Comparison of ENCODE assay signal across 26 mouse cellular contexts in the genomic region with DNA sequence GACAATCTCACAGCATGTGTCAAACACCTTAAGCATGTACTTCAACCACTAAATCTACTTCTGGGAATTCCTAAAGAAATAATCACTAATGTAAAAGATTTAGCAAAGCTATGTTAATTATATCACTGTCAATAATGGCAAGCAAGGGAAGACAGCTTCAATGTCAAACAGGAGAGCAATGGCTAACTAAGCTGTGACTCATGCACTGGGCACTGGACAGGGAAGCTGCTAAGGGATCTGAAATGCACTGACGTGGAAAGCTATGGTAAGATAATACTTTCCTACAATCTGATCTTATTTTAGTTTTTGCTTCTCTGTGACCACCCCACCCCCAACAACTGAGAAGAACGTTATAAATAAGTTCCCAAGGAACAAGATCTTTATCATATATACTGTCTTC. TPM values are rescaled to one million over a fixed set of nuclear protein-coding genes. Genes with fewer than 3 reads are reported as not detected.
DNase-seq lines count a peak whose midpoint lies in the region; ATAC-seq and TF ChIP-seq lines count a peak whose summit lies in the region.
"Had no signal": no experiment of that assay in that cellular context is flagged by ENCODE, and none has a peak within 500 bp of the region (broad histone marks: within the 10 kb centered on the region; RNA-seq: fewer than 3 reads in every experiment).

No protein-coding gene starts in this region.

- no peak overlapping the region for H3K4me3 ChIP-seq in heart, adult 2 months
- H3K4me3 ChIP-seq in heart, embryonic 11.5 days (ENCODE audit: low read depth, low read length): no peak overlapping the region
- H3K4me3 ChIP-seq in forebrain, embryonic 10.5 days: no peak overlapping the region
- H3K4me3 ChIP-seq: embryonic facial prominence, embryonic 13.5 days; forebrain, embryonic 15.5 days; heart, embryonic 15.5 days; kidney, embryonic 15.5 days; liver, embryonic 13.5 days; midbrain, embryonic 12.5 days had no signal

- peak; percentile 42 for DNase-seq in adrenal gland, postnatal 14 days
- no peak for DNase-seq in adrenal gland, postnatal 25 days
- no peak for DNase-seq in heart, adult 2 months
- DNase-seq in 416B (ENCODE audit: low read depth) (peak; percentile 44), NIH3T3 (ENCODE audit: low read depth) (peak; percentile 76)
- DNase-seq in forebrain, embryonic 10.5 days (ENCODE audit: extremely low spot score, low spot score): no peak
- no peak for DNase-seq in left cerebral cortex, postnatal 36 days (ENCODE audit: low spot score in 2 of 2)
- DNase-seq: B cell, adult 2 months; cerebellum, adult 2 months; cerebellum, postnatal 36 days; embryo, embryonic 11 days; layer of hippocampus, adult 9-11 months; liver, embryonic 13.5 days; lung, adult 2 months; lung, postnatal 14 days; thymus, adult 2 months; thymus, postnatal 4 days had no signal

- peak overlapping the region; percentile 34 for H3K27ac ChIP-seq in heart, adult 2 months
- H3K27ac ChIP-seq in heart, embryonic 11.5 days (ENCODE audit: low read depth, low read length): no peak overlapping the region
- no peak overlapping the region for H3K27ac ChIP-seq in forebrain, embryonic 10.5 days
- H3K27ac ChIP-seq: embryonic facial prominence, embryonic 13.5 days; forebrain, embryonic 15.5 days; heart, embryonic 15.5 days; kidney, embryonic 15.5 days; liver, embryonic 13.5 days; midbrain, embryonic 12.5 days had no signal

- ATAC-seq in heart, embryonic 11.5 days (replicated peaks; ENCODE audit: insufficient number of reproducible peaks, low FRiP score, low TSS enrichment): no peak
- ATAC-seq: forebrain, embryonic 15.5 days; hindbrain, embryonic 16.5 days; intestine, embryonic 16.5 days had no signal

- intact Hi-C loops in heart, adult 2 months (cut with DNase I): no loop called here
- intact Hi-C loops in left cerebral cortex, postnatal 36 days (cut with DNase I): no loop called here

- peaks cover 4% of the 10 kb centered on the region for H3K4me1 ChIP-seq in heart, adult 2 months (ENCODE audit: control insufficient read depth, insufficient read depth, low read length)
- H3K4me1 ChIP-seq in heart, embryonic 11.5 days (ENCODE audit: control insufficient read depth, insufficient read depth, low read length): peaks cover 5% of the 10 kb centered on the region; the same call in 1 of the 2 replicates
- H3K4me1 ChIP-seq in forebrain, embryonic 10.5 days: no peaks in the 10 kb centered on the region
- H3K4me1 ChIP-seq: embryonic facial prominence, embryonic 13.5 days; midbrain, embryonic 12.5 days had no signal

- no peak for TF ChIP-seq POLR2A in heart, adult 2 months (IDR thresholded peaks at IDR 0.05; ENCODE audit: insufficient read depth, low read depth, low read length)

- peaks cover 1% of the 10 kb centered on the region; the same call in 1 of the 2 replicates for H3K79me2 ChIP-seq in heart, adult 2 months (replicated peaks; ENCODE audit: control insufficient read depth, insufficient read depth, low read length)

- no peak overlapping the region for H3K4me2 ChIP-seq in heart, embryonic 11.5 days
- H3K4me2 ChIP-seq: embryonic facial prominence, embryonic 13.5 days; forebrain, embryonic 15.5 days; heart, embryonic 15.5 days; kidney, embryonic 15.5 days; liver, embryonic 13.5 days; midbrain, embryonic 12.5 days had no signal

- no peaks in the 10 kb centered on the region for H3K27me3 ChIP-seq in heart, adult 2 months (ENCODE audit: control insufficient read depth, insufficient read depth, low read length)
- H3K27me3 ChIP-seq in heart, embryonic 11.5 days (ENCODE audit: control insufficient read depth, insufficient read depth, low read length): no peaks in the 10 kb centered on the region
- no peaks in the 10 kb centered on the region for H3K27me3 ChIP-seq in forebrain, embryonic 10.5 days (ENCODE audit: poor library complexity, severe bottlenecking)
- H3K27me3 ChIP-seq: CH12.LX; embryonic facial prominence, embryonic 13.5 days; forebrain, embryonic 15.5 days; heart, embryonic 15.5 days; kidney, embryonic 15.5 days; liver, embryonic 13.5 days; midbrain, embryonic 12.5 days had no signal

- no peaks in the 10 kb centered on the region for H3K9me3 ChIP-seq in heart, embryonic 11.5 days (replicated peaks; ENCODE audit: control insufficient read depth, low read length)
- no peaks in the 10 kb centered on the region for H3K9me3 ChIP-seq in forebrain, embryonic 10.5 days
- H3K9me3 ChIP-seq: embryonic facial prominence, embryonic 13.5 days; heart, embryonic 15.5 days; kidney, embryonic 15.5 days; liver, embryonic 13.5 days; midbrain, embryonic 12.5 days had no signal

- H3K36me3 ChIP-seq in heart, adult 2 months (ENCODE audit: control insufficient read depth, insufficient read depth, low read length): peaks cover 16% of the 10 kb centered on the region
- H3K36me3 ChIP-seq in heart, embryonic 11.5 days (ENCODE audit: control insufficient read depth, insufficient read depth, low read length): no peaks in the 10 kb centered on the region
- H3K36me3 ChIP-seq in forebrain, embryonic 10.5 days (replicated peaks): peaks cover 45% of the 10 kb centered on the region

- WGBS in heart, adult 2 months: 31% methylated on average over 2 of the region's 2 CpGs
- WGBS in heart, embryonic 11.5 days (ENCODE audit: insufficient replicate concordance): 54% methylated on average over 2 of the region's 2 CpGs
- 88% methylated on average over 2 of the region's 2 CpGs for WGBS in forebrain, embryonic 10.5 days

- no peak for TF ChIP-seq CTCF in heart, adult 2 months (IDR thresholded peaks at IDR 0.05)

- TF ChIP-seq EP300 in heart, adult 2 months (IDR thresholded peaks at IDR 0.05; ENCODE audit: insufficient read depth, low read depth, low read length): no peak

- H3K9ac ChIP-seq in heart, adult 2 months (ENCODE audit: low read depth, low read length): no peak overlapping the region
- H3K9ac ChIP-seq in heart, embryonic 11.5 days (ENCODE audit: low read depth, low read length): no peak overlapping the region
- H3K9ac ChIP-seq: embryonic facial prominence, embryonic 13.5 days; forebrain, embryonic 15.5 days; heart, embryonic 15.5 days; kidney, embryonic 15.5 days; liver, embryonic 13.5 days; midbrain, embryonic 12.5 days had no signal

RNA-seq across cellular contexts. Expression of a gene that starts 32.5 kb away (rescaled TPM):
- 60.2 and 61.5 TPM in 2 replicates for total RNA-seq in adrenal gland, postnatal 14 days (2021)
- 63.3 and 73.0 TPM in 2 replicates for total RNA-seq in adrenal gland, postnatal 25 days (2021)
- 100 to 1,000 TPM in 1 of 2 experiments, 10 to 100 TPM in 1; 81.8 to 104 TPM for total RNA-seq in heart, adult 2 months (2021)
- polyA plus RNA-seq in heart, adult 2 months (2012; rRNA removed): 22.5 and 45.3 TPM in 2 replicates
- polyA plus RNA-seq in heart, embryonic 11.5 days (2014; fragmentation: Nextera tagmentation; extraction: Ambion mirVana): 27.8 and 32.0 TPM in 2 replicates
- polyA plus RNA-seq in forebrain, embryonic 10.5 days (2016; fragmentation: Nextera tagmentation; extraction: Ambion mirVana): 27.6 and 31.3 TPM in 2 replicates
- total RNA-seq in left cerebral cortex, postnatal 36 days (2021): 100 to 1,000 TPM in 1 of 2 experiments, 10 to 100 TPM in 1; 90.2 to 105 TPM

Comparison
In these comparisons a context has a peak if more than half of its experiments do, and no peak if none do; other contexts are left out.
1. DNase-seq: peak in adrenal gland, postnatal 14 days (single experiment), 416B (single experiment) and NIH3T3 (single experiment); none in adrenal gland, postnatal 25 days (single experiment), heart, adult 2 months (0 of 2), forebrain, embryonic 10.5 days (single experiment) and left cerebral cortex, postnatal 36 days (0 of 2).